Mouse (Mus musculus): ENCODE measurements at regions not wholly inside any gene's neighbourhood (a gene's known extent, or its start where the extent isn't known, plus 50 kb on each side); places are given as distances from the start of the nearest gene placed in this dataset.

DNA sequence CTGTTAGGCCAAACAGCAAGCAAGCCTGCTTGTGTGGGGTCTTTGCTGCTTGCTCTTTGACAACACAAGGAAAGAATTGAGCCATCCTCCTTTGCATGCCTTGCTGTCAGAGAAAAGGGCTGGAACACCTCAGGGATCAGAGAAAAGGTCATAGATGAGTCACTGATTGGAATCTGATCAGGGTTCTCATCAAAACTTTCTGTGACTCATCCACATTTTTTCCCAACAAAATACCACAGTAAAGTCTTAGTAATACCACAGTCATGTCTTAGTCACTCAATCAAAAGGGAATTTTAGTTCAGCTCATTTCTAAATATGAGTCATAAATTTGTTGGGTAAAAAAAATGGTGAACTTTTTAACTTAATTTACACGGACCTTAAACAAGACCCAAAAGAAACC is 583.1 kb downstream of the Gm43517 start:
- TF ChIP-seq EP300 (IDR thresholded peaks at IDR 0.05; ENCODE audit: low read depth in 1 of 2, low read length in 2 of 2) (no peak), TAL1 (IDR thresholded peaks at IDR 0.05; ENCODE audit: low read length) (no peak), USF2 (IDR thresholded peaks at IDR 0.05; ENCODE audit: borderline replicate concordance in 1 of 2, insufficient read depth in 1 of 2, low read depth in 1 of 2, low read length in 2 of 2) (no peak), CTCF (IDR thresholded peaks at IDR 0.05 in 2 of 3, conservative IDR thresholded peaks at IDR 0.05 in 1 of 3; ENCODE audit: control insufficient read depth in 1 of 3, insufficient read depth in 1 of 3, low read depth in 2 of 3, low read length in 3 of 3, poor library complexity in 1 of 3, severe bottlenecking in 1 of 3) (no peak)

Measured in MEL (cell line).